Mouse (Mus musculus) layer of hippocampus, adult 2 months (tissue): Measurements from ENCODE around the gene Tcta. TPM values are rescaled to one million over a fixed set of nuclear protein-coding genes. Genes with fewer than 3 reads are reported as not detected.

ENCODE experiments used
- DNase-seq, 2 experiments: peaks; one replicate each; pipeline ENCODE4 v3.0.0; 2022; ENCODE audit warnings: low spot score in 2 of 2
- H3K27ac ChIP-seq: fragments of 200-600 bp; 2 replicates; pipeline ENCODE4 v1.8.1; 2022
- H3K4me3 ChIP-seq: fragments of 200-600 bp; 2 replicates; pipeline ENCODE4 v1.8.1; 2022; ENCODE audit warnings: mild to moderate bottlenecking
- CTCF ChIP-seq: fragments of 200-600 bp; conservative IDR thresholded peaks from 2 replicates; pipeline ENCODE4 v1.8.1; 2022; ENCODE audit warnings: antibody characterized with exemption, mild to moderate bottlenecking, moderate library complexity
- total RNA-seq, 2 experiments: library from RNA; stranded (reverse); gene quantifications; 2 replicates each; pipeline ENCODE4 v1.2.3; 2021

Gene Tcta
- total RNA-seq, 2 experiments from 2014 or later, result 35.4 to 36.0 TPM

GRCm38 (mm10) chr9:108262494-108263049 lies 43.4 kb downstream of the Tcta start:
- no peak for DNase-seq
- Histone ChIP-seq H3K4me3 (peak overlapping the region; percentile 93), H3K27ac (peak overlapping the region; percentile 96)
- no peak for TF ChIP-seq CTCF

DNA sequence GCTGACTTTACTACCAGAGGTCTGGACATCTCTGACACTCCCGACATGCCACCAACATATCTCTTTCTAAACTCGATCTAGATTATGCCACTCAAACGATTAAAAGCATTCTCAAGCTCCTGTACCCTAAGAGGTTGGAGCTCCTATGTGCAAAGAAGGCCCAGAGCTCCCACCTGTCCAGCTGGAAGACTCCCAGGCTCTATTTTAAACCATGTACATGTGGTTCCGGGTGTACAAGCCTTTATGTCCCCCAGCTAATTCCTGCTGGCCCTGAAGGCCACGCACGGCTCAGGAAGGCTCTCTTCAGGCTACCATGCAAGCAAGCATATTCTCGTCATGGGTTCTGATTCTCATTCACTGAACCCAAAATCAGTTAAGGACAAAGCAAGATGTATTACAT lies 44.1 kb downstream of the Tcta start:
- no peak for DNase-seq
- peak overlapping the region; percentile 93 for H3K4me3 ChIP-seq
- no peak for TF ChIP-seq CTCF
- H3K27ac ChIP-seq, result no peak overlapping the region

DNA sequence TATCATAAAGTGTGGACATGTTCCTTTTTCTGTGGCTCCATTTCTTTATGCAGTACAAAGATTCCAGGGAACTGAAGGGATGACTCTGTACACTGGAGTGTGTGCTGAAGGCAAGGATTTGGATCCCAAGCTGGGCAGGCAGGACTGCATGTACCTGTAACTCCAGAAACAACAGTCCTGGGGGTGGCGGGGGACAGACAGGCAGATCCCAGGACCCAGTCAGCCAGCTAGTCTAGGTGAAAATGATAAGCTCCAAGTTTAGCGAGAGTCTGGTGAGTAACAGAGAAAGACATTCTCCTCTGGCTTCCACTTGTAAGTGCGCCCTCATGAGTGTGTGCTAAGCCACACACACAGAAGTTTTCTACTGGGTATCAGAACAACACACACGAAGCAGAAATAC lies 45.4 kb downstream of the Tcta start:
- DNase-seq, result no peak
- Histone ChIP-seq H3K4me3 (no peak overlapping the region), H3K27ac (no peak overlapping the region)
- TF ChIP-seq CTCF, result no peak

Other genes with a start within 250 kb of the Tcta start
- gene Mst1, start 225.7 kb downstream of the Tcta start, total RNA-seq, result not detected
- gene Rnf123, start 222.8 kb downstream of the Tcta start, total RNA-seq, result 100 to 1,000 TPM in 1 of 2 experiments, 10 to 100 TPM in 1; 95.7 to 111 TPM
- 10 to 100 TPM; 35.3 to 37.0 TPM for gene Apeh, start 211.6 kb downstream of the Tcta start, total RNA-seq
- 100 to 1,000 TPM; 236 to 246 TPM for gene Bsn, start 115.8 kb downstream of the Tcta start, total RNA-seq
- gene Dag1, start 42.2 kb downstream of the Tcta start, total RNA-seq, result 10 to 100 TPM; 74.4 to 76.5 TPM
- 100 to 1,000 TPM; 109 to 114 TPM for gene Nicn1, start 15.7 kb downstream of the Tcta start, total RNA-seq
- 10 to 100 TPM; 32.9 to 34.4 TPM for gene Amt, start 9.3 kb downstream of the Tcta start, total RNA-seq
- 100 to 1,000 TPM; 155 to 163 TPM for gene Rhoa, start within 50 bp of the Tcta start, total RNA-seq
- 10 to 100 TPM; 62.2 to 64.1 TPM for gene Gpx1, start 32.7 kb upstream of the Tcta start, total RNA-seq
- 100 to 1,000 TPM; 106 to 112 TPM for gene Usp4, start 41.7 kb upstream of the Tcta start, total RNA-seq
- gene 1700102P08Rik, start 86.6 kb upstream of the Tcta start, total RNA-seq, result 1 to 10 TPM; 2.3 to 3.3 TPM
- gene Ccdc36, start 122.3 kb upstream of the Tcta start, total RNA-seq, result under 1 TPM in 1 of 2 experiments, not detected in 1; 0.15 TPM
- not detected for gene BC048562, start 130.3 kb upstream of the Tcta start, total RNA-seq
- 10 to 100 TPM; 36.7 to 40.6 TPM for gene Ccdc71, start 154.4 kb upstream of the Tcta start, total RNA-seq
- gene Klhdc8b, start 155.4 kb upstream of the Tcta start, total RNA-seq, result 10 to 100 TPM; 16.7 to 19.6 TPM
- gene Lamb2, start 173.6 kb upstream of the Tcta start, total RNA-seq, result 10 to 100 TPM; 29.3 to 30.7 TPM
- gene Usp19, start 184.4 kb upstream of the Tcta start, total RNA-seq, result 100 to 1,000 TPM; 154 TPM
- 10 to 100 TPM; 74.9 to 79.8 TPM for gene Qars, start 201.5 kb upstream of the Tcta start, total RNA-seq
- 100 to 1,000 TPM; 161 TPM for gene Qrich1, start 210.6 kb upstream of the Tcta start, total RNA-seq